Mouse (Mus musculus): Measurements from ENCODE around the gene Caprin1.

Gene Caprin1

DNA sequence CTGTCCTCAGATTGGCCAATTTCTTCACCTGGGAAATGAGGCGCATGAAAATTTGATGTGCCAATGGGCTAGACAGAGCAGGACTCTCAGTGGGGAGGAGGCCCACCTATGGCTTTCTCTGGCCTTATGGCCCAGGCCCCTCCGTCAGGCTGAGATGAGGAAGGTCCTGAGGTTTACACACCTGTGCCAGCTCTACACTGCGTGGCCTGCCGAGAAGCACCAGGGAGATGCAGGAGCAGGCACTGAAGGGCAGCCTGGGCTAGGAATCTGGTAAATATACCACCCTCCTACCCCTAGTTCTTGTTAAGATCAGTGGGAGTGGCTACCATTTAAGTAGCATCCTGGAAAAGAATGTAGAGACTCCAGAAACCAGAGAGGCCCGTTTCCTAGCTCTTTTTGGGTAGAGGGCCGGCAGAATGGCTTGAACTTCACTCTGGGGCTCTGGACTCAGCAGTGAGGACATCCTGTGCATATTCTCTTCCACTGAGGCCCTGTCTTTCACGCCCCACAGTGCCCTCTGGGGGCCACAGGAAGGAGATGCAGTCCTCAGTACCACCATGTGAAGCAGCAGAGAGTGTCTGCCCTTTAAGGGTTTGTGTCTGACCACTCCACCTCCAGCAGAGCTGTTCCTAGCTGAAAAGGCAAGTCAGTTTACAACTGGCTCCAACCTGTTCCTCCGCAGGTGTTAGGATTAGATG is 78.7 kb downstream of the Caprin1 start:
- no peak for TF ChIP-seq GATA4 (IDR thresholded peaks at IDR 0.05; ENCODE audit: insufficient replicate concordance, low read length)

DNA sequence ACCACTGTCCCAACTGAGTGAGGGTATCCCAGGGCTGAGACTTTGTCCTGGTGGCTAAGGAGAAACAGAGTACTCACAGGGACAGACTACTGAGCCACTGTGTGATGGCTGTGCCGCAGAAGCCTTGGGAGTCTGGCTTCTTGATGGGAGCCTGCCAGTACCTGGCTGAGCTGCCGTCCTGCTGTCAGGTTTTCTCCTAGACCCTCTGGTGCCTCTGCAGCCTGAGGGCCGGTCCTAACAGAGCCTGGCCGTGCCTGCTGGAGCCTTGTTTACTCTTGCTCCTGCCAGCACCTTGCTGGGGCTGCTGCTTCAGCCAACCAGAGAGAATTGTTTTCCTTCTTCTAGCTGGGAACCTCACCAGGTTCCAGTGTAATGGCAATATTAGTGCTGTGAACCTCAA is 83.0 kb downstream of the Caprin1 start:
- TF ChIP-seq GATA4 (IDR thresholded peaks at IDR 0.05; ENCODE audit: insufficient replicate concordance, low read length), result no peak

DNA sequence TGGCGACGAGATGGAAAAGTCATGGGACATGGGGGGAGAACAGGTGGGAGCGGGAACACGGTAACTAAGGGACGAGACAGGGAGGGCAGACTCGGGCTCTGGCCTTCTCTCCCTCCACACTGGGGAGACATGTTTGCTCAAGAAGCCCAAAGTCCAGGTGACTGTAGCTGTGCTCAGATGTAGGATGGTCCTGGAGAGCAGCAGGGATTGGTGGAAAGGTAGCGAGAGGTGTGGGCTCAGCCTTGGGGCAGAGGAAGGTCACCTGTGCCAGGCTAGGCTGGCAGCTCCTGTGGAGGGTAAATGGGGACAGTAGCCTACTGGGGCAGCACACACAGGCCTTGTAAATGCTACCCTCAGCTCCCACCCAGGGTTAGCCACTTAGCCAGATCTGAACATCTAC is 83.6 kb downstream of the Caprin1 start:
- no peak for TF ChIP-seq GATA4 (IDR thresholded peaks at IDR 0.05; ENCODE audit: insufficient replicate concordance, low read length)

Measured in liver, adult (tissue).